Mouse (Mus musculus): ENCODE measurements around the gene Cnnm1.

Cnnm1 gene

GRCm38 (mm10) chr19:43511621-43512620 lies 71.7 kb downstream of the Cnnm1 start:
- no peak for DNase-seq

GRCm38 (mm10) chr19:43513874-43514273 lies 73.6 kb downstream of the Cnnm1 start:
- DNase-seq: no peak

GRCm38 (mm10) chr19:43515668-43516396 lies 75.6 kb downstream of the Cnnm1 start:
- no peak for DNase-seq

- DNase-seq: no peak
These were observed 76.3 kb downstream of the Cnnm1 start for GRCm38 (mm10) chr19:43516397-43517035.

GRCm38 (mm10) chr19:43517320-43517719 lies 77.1 kb downstream of the Cnnm1 start:
- DNase-seq: no peak

- DNase-seq: no peak
These were observed 77.6 kb downstream of the Cnnm1 start for GRCm38 (mm10) chr19:43517808-43518207.

GRCm38 (mm10) chr19:43518261-43518660 lies 78.0 kb downstream of the Cnnm1 start:
- DNase-seq: no peak

- DNase-seq: no peak
These were observed 79.0 kb downstream of the Cnnm1 start for GRCm38 (mm10) chr19:43519226-43519625.

- DNase-seq: peak; percentile 24
These were observed 80.2 kb downstream of the Cnnm1 start for GRCm38 (mm10) chr19:43520402-43520801.

- no peak for DNase-seq
These were observed 81.1 kb downstream of the Cnnm1 start for GRCm38 (mm10) chr19:43521362-43521761.

- DNase-seq: no peak
These were observed 81.8 kb downstream of the Cnnm1 start for GRCm38 (mm10) chr19:43521996-43522395.

GRCm38 (mm10) chr19:43523551-43523950 lies 83.3 kb downstream of the Cnnm1 start:
- DNase-seq: peak; percentile 39

- peak; percentile 90 for DNase-seq
These were observed 84.2 kb downstream of the Cnnm1 start, which contains the start of gene Got1 for GRCm38 (mm10) chr19:43524187-43525103. Gene Got1, minus strand, starts transcription at chr19:43524605.

GRCm38 (mm10) chr19:43525104-43525482 lies 84.9 kb downstream of the Cnnm1 start:
- DNase-seq: no peak

- no peak for DNase-seq
These were observed 85.3 kb downstream of the Cnnm1 start for GRCm38 (mm10) chr19:43525566-43525965.

- no peak for DNase-seq
These were observed 85.8 kb downstream of the Cnnm1 start for GRCm38 (mm10) chr19:43526025-43526424.

- DNase-seq: no peak
These were observed 86.9 kb downstream of the Cnnm1 start for GRCm38 (mm10) chr19:43527131-43527530.

GRCm38 (mm10) chr19:43528056-43528587 lies 87.9 kb downstream of the Cnnm1 start:
- no peak for DNase-seq

GRCm38 (mm10) chr19:43530197-43530770 lies 90.0 kb downstream of the Cnnm1 start:
- DNase-seq: peak; percentile 63

GRCm38 (mm10) chr19:43530921-43531320 lies 90.7 kb downstream of the Cnnm1 start:
- DNase-seq: peak; percentile 57

- no peak for DNase-seq
These were observed 95.1 kb downstream of the Cnnm1 start for GRCm38 (mm10) chr19:43535372-43535771.
